Mouse (Mus musculus) heart, postnatal 25 days (tissue): Measurements from ENCODE around the gene Myl7. TPM values are rescaled to one million over a fixed set of nuclear protein-coding genes. Genes with fewer than 3 reads are reported as not detected.
"Not testable (repeated sequence)": the region's sequence is repeated elsewhere in the genome, so short reads cannot be mapped to it uniquely, and the experiment has no call there.

Experiments
- DNase-seq: peaks from one replicate; pipeline ENCODE4 v3.0.0; 2022; ENCODE audit warnings: low spot score
- intact Hi-C: fragments of 180-260 bp; cut with DNase I; formaldehyde crosslinking; loops from one replicate; pipeline ENCODE4 v1.15.1; 2025
- total RNA-seq, 2 experiments: library from RNA; stranded (reverse); gene quantifications; 2 replicates each; pipeline ENCODE4 v1.2.3; 2021

Myl7 gene
- total RNA-seq, result 100 to 1,000 TPM; 742 to 813 TPM

GRCm38 (mm10) chr11:5898531-5898930 is at the start of gene Myl7:
Myl7 (minus strand) TSS chr11:5898782.
- no peak for DNase-seq
- intact Hi-C loops, result no loop called here

- DNase-seq, result no peak
- intact Hi-C loops, result no loop called here
Measured at GRCm38 (mm10) chr11:5947796-5948195, 49.2 kb upstream of the Myl7 start.

DNA sequence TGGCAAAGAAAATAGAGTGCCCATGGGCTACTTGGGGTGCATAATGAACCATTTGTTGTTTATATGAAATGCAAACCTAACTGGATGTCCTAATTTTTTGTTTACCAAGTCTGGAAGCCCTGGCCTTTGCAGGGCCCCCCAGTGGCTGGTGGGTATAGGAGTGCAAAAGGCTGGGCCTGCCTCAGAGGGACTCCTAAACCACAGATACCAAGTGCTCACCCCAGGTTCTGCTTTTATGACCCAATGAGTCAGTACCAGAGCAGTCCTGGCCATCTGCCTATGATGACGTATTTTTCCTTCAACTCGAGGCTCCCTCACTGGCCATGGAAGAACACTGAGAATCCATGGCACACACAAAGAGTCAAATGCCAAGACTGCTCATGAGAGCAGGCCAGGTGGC is 46.5 kb upstream of the Myl7 start:
- intact Hi-C loops, result no loop called here
- no peak for DNase-seq

- DNase-seq, result no peak
- intact Hi-C loops, result no loop called here
Measured at GRCm38 (mm10) chr11:5942966-5943365, 44.4 kb upstream of the Myl7 start.

GRCm38 (mm10) chr11:5934531-5934930 is 35.9 kb upstream of the Myl7 start:
- DNase-seq, intact Hi-C loops: not testable (repeated sequence)

- intact Hi-C loops, DNase-seq: not testable (repeated sequence)
Measured at GRCm38 (mm10) chr11:5931947-5932346, 33.4 kb upstream of the Myl7 start.

GRCm38 (mm10) chr11:5930578-5930977 is 32.0 kb upstream of the Myl7 start:
- intact Hi-C loops, result no loop called here
- DNase-seq, result no peak

GRCm38 (mm10) chr11:5926696-5927220 is 28.2 kb upstream of the Myl7 start:
- no peak for DNase-seq
- intact Hi-C loops, result no loop called here

GRCm38 (mm10) chr11:5924699-5925098 is 26.1 kb upstream of the Myl7 start:
- intact Hi-C loops, result no loop called here
- DNase-seq, result no peak

- intact Hi-C loops, result no loop called here
Measured at GRCm38 (mm10) chr11:5920323-5920960, 21.9 kb upstream of the Myl7 start.

GRCm38 (mm10) chr11:5919606-5920005 is 21.0 kb upstream of the Myl7 start:
- intact Hi-C loops, result no loop called here
- no peak for DNase-seq

More at GRCm38 (mm10) chr11:5920323-5920960, 21.9 kb upstream of the Myl7 start:
- no peak for DNase-seq

GRCm38 (mm10) chr11:5918111-5918510 is 19.5 kb upstream of the Myl7 start:
- intact Hi-C loops, result no loop called here
- DNase-seq, result no peak

GRCm38 (mm10) chr11:5916178-5916548 is 17.6 kb upstream of the Myl7 start:
- intact Hi-C loops, result no loop called here
- no peak for DNase-seq

GRCm38 (mm10) chr11:5915429-5916177 is 17.0 kb upstream of the Myl7 start:
- intact Hi-C loops, result no loop called here
- no peak for DNase-seq

DNA sequence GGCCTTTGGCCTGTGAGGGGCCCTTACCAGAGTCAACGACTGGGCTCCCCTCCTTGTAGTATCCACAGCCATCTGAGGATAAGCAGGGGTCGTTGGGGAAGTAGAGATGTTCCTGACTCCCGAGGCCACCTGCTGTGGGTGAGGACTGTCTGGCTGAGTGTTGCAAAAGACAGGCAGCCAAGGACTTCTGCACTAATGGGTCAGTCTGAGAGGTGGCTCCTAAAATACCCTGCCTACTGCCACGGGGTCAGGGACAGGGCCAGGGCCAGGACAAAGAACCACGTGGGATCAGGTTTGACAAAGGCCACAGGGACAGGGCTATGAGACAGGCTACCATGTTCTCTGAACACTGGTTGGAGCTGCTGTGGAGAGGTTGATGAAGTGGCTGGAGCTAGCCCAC is 16.4 kb upstream of the Myl7 start:
- intact Hi-C loops, result no loop called here
- no peak for DNase-seq

DNA sequence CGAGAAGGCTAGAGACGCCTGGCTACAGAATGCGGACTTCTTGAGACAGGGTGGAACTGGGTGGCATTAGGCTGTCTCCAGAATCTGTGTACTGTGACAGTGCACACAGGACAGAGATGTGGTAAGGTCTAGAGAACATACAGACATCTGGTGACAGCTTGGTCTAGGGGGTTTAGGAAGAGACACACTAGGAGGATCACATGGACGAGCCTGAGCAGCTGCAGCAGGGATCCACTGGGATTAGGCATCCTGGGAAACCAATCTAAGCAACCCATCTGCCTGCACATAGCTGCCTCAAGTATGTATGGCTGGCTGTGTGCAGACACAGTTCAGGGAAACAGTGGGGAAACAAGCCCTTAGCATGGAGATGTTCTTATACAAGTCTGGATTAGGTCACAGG is 15.4 kb upstream of the Myl7 start:
- intact Hi-C loops, result no loop called here
- no peak for DNase-seq

DNA sequence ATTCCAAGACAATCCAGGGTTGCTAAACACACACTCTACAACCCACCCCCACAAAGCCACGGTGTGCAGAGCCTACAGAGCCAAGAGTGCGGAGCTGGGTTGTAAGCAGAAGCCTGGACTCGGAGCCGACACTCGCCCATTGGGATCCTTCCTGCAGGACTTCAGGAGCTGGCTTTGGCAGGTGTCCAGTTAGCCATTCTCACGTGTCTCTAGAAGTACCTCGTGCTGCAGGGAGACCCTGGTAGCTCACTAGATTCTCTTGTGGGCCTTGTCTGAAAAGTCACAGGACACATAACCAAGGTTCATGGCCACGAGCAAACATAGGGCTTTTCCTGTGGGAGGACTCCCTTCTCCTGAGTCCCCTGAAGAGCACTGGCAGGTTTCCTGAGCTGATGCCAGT is 14.7 kb upstream of the Myl7 start:
- DNase-seq, result no peak
- intact Hi-C loops, result no loop called here

- intact Hi-C loops, result no loop called here
- no peak for DNase-seq
Measured at GRCm38 (mm10) chr11:5912635-5913034, 14.1 kb upstream of the Myl7 start.

GRCm38 (mm10) chr11:5908642-5909041 is 10.1 kb upstream of the Myl7 start:
- intact Hi-C loops, result no loop called here
- DNase-seq, result no peak

DNA sequence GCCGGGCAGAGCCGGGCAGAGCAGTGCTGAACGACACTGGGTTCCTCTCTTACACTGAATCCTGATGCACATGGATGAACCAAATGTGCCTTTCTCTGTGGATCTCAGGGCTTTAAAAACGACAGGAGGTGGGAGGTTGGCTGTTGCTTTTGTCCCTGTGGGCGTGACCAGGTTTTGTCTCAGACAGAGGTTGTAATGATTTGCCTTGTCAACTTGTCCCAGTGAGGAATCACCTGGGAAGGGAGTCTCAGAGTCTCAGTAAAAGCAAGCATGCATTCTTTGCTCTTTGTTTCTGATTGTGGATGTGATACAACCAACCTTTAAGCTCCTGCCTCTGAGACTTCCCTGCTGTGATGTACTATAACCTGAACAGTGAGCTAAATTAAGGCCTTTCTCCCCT is 8.5 kb upstream of the Myl7 start:
- intact Hi-C loops, result no loop called here

DNA sequence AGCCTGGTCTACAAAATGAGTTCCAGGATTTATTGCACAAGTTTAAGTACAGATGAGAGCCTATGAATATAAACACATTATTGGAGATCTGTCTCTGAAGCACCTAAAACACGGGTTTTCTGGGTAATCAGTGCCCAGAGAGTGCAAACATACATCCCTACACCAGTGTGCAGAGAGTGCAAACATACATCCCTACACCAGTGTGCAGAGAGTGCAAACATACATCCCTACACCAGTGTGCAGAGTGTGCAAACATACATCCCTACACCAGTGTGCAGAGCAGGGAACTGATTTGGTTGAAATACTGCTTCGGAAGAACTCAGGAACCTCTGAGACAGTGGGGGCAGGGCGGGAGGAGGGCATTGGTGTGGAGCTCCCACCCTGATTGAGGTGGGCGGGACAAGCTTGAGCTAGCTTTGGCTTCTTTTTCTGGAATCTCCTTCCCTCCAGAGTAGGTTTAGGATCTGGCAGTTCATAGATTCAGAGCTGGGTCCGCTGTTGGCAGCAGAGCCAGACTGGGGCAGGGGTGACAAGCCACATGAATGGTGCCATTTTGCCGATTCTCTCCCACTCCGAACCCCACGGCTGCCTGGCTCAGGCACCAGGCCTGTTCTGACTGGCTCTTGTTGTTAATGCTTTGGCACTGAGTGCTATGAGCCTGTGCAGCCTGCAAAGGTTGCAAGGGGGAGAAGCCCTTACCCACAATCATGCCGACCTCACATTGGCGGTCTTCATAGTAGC is 7.4 kb upstream of the Myl7 start:
- intact Hi-C loops, result no loop called here
- DNase-seq, result no peak

More for the DNA sequence above, 8.5 kb upstream of the Myl7 start:
- no peak for DNase-seq
